Mouse (Mus musculus): ENCODE results near the gene Scamp1. TPM values are rescaled to one million over a fixed set of nuclear protein-coding genes. Genes with fewer than 3 reads are reported as not detected.

Scamp1 gene
- total RNA-seq, 2 experiments from 2014 or later = 48.1 to 50.1 TPM

DNA sequence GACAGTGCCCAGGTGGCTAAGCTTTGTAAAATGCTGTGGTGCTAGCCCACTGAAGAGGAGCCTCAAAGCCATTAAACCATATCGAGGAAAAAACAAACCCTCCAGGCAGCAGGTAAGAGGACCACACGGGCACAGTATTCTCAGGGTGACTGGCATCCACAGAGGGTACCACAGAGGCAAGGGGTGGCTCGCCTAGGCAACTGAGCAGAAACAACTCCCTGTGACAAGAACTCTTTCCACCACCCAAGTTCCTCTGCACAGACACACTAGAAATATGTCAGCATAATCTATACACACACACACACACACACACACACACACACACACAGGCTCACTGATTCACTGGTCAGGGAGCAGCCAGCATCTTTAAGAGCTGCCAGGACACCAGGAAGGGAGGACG lies 46.2 kb downstream of the Scamp1 start:
- no peak for DNase-seq (ENCODE audit: low spot score in 2 of 2)

DNA sequence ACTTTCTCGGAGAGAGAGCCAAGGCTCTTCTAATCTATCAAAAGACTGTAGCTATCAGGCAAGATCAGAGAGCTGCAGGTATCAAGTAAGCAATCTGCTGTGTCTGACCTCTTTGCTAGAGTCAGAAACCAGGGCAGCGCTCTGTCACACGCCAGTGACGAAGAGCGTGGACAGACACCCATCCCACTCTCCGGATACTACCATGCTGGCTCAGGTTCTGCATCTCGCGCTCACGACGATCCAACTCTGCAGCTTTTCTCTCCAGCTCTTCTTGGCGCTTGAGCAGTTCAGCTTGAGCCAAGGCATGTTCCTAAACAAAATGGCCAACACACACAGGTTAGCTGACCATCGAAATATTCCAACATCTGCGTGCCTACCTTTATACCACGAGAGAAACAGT lies 53.8 kb downstream of the Scamp1 start:
- DNase-seq (ENCODE audit: low spot score in 2 of 2) = no peak

DNA sequence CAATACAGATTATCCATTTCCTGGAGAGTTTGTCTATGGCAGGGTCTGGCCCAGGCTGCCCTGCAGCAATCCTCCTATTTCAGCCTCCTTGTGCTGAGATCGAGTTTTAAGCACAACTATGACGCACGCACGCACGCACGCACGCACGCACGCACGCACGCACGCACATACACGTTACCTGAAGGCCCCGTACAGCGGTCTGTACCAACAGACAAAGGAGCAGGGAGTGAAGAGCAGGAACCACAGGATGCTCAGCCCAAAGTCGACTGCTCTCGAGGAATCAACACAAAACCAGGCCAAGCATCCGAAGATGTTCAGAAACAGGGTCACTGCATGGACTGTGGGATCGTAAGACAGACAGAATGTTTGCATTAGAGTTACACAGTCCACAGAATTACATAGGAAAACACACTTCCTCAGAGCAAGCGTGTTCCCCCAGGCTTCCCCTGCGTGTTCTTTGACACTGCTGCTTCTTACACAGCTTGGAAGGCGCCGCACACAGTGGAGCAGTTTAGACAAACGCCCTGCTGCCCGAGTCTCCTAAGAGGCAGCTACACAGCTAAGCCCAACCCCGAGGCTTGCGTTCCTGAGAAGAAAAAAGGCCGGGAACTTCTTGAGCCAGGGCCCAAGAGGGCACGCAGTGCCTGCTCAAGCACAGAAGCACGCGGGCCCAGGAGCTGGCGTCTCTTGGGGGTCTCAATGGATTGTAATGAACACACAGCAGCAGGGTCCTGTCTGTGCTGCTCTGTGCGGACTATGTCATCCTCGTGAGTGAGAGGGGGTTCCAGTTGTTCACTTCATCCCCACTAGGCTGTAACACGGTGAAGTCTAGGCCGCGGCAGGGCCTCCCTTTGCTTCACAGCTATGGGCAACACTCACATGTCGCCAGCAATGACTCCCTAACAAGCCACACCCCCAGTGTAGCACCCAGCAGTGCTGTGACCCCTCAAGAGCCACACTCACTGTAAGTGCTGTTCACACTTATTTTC lies 60.6 kb downstream of the Scamp1 start:
- no peak for DNase-seq (ENCODE audit: low spot score in 2 of 2)

DNA sequence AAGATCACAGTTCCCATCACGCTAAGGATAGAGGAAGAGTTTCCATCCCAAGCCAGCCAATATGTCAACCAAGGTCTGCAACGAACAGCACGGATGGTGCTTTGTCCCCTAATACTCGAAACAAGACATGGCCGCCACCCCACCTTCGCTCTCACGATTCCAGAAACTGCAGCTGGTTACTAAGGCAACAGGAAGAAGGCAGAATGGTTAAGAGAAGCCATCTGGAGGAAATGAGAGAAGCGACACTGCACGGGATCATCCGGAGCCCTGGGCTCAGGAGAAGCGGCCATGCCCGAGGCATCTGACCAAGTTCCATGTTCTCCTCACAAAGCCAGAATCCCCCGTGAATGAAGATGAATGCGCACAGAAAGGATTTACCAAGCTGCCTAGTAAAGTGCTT lies 62.0 kb downstream of the Scamp1 start:
- no peak for DNase-seq (ENCODE audit: low spot score in 2 of 2)

DNA sequence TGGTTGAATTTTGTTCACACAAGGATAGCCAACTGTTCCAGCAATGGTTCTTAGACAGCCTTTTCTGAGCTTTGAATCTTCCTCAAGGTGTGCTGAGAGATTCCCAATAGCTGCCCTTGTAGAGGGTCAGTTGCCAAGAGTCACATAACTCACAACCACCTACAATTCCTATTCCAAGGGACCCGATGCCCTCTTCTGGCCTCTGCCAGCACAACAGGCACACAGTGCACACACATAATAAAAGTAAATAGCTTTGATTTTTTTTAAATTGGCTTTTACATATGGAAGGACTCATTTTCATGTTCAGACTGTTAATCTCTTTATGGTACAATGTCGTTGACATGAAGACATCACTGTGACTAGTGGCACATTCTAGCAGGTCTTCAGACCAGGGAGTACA lies 72.9 kb downstream of the Scamp1 start:
- no peak for DNase-seq (ENCODE audit: low spot score in 2 of 2)

DNA sequence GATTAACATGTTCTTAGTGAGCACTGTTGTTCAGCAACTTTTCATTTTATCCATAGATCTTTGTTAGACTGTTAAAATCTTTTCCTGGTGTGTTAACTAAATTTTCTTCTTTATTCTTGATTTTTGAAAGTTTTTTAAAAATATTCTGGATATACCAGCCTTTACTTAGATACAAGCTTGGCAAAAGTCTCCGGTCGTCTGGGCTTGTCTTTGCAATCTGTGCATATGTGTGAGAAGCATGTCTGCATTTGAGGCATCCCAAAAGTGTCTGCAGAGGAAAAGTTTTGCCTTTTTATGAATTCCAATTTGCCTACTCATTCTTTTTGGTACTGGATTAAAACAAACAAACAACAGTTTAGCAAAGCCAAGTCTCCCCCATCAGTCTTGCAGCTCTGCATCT lies 73.5 kb downstream of the Scamp1 start:
- DNase-seq (ENCODE audit: low spot score in 2 of 2) = no peak

- DNase-seq (ENCODE audit: low spot score in 2 of 2) = no peak
Observed at GRCm38 (mm10) chr13:94211236-94212119, 74.2 kb downstream of the Scamp1 start.

DNA sequence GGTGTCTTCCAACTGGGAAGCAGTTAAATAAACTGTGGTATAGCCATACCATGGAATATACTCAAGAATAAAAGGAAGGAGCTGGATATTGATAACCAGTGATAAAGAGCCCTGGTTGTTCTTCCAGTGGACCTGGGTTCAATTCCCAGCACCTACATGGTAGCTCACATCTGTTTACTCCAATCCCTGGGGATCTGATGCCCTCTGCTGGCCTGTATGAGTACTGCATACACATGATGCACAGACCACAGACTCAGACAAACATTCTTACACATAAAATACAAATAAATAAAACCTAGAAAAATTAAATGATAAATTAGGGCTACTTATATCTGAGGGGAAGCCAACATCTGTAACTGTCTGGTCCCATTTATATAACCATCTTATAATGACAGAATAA lies 76.8 kb downstream of the Scamp1 start:
- no peak for DNase-seq (ENCODE audit: low spot score in 2 of 2)

GRCm38 (mm10) chr13:94207973-94208372 lies 77.7 kb downstream of the Scamp1 start:
- no peak for DNase-seq (ENCODE audit: low spot score in 2 of 2)

- DNase-seq (ENCODE audit: low spot score in 2 of 2) = peak in 1 of 2 experiments; percentile 26
Observed at GRCm38 (mm10) chr13:94205234-94205633, 80.4 kb downstream of the Scamp1 start.

DNA sequence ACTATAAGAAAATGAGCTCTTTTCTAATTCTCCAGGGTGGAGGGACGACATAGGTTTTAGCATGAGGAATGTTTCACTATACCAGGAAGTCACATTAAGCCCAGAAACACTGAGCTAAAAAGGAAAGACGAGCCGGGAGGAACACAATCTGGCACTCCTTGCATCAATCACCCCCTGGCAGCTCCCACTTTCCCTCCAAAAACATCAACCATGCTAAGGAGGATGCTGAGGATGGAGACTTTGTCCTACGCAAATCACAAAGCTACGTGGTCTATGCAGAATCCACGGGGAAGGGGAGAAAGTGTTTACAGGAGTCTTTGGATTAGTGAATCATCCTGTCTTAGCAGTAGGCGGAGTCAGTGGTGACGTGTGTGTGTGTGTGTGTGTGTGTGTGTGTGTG lies 85.8 kb downstream of the Scamp1 start:
- DNase-seq (ENCODE audit: low spot score in 2 of 2) = no peak

GRCm38 (mm10) chr13:94198616-94199015 lies 87.0 kb downstream of the Scamp1 start:
- no peak for DNase-seq (ENCODE audit: low spot score in 2 of 2)

GRCm38 (mm10) chr13:94193227-94193626 lies 92.4 kb downstream of the Scamp1 start:
- DNase-seq (ENCODE audit: low spot score in 2 of 2) = no peak

DNA sequence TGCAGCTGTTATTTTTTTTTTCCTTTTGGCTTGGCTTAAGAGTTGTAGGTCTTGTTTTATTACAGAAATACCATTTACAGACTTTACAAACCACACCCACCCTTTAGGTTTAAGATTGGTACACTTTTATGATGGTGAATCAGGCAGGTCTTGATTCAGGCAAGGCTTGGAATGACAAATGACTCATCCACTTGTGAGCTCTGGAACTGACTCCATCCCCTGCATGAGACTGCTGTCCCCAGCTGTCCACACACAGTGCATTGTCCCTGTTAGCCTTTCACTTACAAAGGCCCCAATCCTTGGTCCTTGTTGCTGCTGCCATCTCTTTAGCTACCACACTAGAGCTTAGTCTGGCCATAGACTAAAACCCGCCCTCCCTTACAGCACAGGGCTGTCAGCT lies 95.3 kb downstream of the Scamp1 start:
- no peak for DNase-seq (ENCODE audit: low spot score in 2 of 2)

- DNase-seq (ENCODE audit: low spot score in 2 of 2) = no peak
Observed at GRCm38 (mm10) chr13:94188200-94189086, 97.2 kb downstream of the Scamp1 start.

- no peak for DNase-seq (ENCODE audit: low spot score in 2 of 2)
Observed at GRCm38 (mm10) chr13:94185631-94186030, 100.0 kb downstream of the Scamp1 start.

DNA sequence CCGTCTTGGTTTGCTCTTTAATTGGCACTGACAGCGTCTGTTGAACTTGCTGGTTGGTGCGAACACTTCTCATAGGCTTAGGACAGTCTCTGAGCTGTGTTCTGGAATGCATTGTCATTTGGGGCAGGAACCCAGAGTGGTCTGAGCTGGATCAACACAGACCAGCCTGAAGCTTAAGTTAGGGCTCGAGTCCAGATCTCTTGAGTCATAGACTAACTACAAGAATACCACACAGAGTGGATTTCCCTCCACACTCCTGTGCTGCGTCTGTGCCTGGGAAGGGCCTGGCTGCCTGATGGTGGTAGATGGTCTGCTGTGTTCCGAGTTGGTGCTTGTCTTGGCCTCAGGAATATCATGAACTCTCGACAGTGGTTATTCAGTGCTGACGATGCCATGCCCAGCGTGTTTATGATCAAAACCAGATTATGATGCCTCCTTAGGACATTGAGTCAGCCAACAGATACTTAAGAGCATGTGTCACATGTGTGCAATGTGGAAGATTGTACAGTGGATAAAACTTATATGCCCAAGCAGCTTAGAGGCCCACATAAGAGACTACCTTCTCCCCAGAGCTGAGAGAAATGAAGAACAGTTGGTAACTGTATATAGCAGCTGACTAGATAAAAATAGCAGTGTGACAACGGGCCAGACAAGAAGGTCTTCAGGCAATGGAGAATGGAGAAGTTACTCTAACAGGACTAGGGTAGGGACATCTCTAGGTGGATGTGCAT lies 100.8 kb downstream of the Scamp1 start:
- no peak for DNase-seq (ENCODE audit: low spot score in 2 of 2)

DNA sequence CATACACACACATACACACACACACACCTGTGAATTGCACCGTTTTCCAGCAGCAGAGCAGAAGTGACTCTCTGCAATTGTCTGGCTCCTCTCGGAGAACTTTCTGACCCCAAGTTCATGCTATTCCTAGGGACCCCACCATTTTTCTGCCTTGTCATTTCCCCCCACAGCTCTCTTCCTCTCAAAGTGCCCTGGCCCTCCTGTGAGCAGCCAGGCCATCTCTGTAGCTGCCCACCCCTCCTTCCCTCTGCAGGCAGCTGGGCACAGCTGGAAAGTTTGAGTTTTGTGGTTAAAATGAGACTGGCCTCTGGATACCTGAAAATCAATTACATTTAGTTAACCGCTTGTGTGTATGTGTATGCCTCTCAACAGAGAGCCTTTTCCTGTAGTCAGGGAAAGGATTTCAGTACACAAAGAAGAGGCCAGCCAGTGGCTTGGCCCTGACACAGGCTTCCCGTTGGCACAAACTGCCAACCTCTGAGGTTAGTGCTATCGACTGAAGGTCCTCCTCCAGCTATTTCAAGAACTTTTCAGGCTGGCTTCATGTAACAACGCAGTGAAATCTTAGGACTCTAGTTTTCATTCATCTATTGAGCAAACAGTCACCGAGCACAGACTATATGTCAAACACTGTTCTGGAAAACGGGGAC lies 102.2 kb downstream of the Scamp1 start:
- DNase-seq (ENCODE audit: low spot score in 2 of 2) = no peak

DNA sequence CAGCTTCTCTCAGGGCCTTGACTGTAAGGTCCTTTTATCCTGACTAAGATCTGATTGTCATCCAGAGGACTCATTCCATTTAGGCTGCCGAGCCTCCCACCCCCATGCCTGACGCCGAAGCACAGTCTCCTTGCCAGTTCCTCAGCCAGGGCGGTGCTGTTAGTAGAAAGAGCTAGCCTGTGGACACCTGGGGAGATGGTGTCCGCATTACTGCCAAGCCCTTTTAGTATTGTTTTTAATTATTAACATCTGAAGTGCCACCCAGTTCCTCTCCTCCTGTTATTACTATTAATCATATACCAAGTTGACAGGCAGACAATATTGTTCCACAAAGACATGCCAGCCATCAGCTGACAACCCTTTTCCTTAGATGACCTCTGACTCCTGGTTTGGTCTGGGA lies 103.6 kb downstream of the Scamp1 start:
- no peak for DNase-seq (ENCODE audit: low spot score in 2 of 2)

All from adrenal gland, postnatal 4 days (tissue).